Mouse (Mus musculus): Measurements from ENCODE around the gene Jarid2. TPM values are rescaled to one million over a fixed set of nuclear protein-coding genes. Genes with fewer than 3 reads are reported as not detected.

Jarid2 gene
- polyA plus RNA-seq, 2 experiments from 2014 or later, result 42.0 to 56.3 TPM

DNA sequence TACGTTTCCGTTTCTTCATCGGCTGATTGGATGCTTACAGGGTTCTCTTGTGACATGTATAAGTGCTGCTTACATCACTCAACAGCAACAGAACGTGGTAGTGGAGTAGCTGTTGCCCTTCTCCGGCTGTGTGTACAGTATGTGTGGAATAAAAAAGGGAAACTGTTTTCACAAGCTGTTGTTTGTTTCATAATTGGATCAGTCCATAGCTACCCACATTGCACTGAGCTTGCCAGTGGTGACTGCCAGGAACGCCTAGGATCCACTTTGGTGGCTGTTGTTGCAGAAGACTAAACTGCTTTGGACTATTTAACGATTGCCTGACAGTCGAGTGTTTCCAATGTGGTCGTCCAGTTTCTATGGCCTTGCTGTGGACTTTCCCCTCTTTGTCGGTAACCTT, 191.8 kb downstream of the Jarid2 start:
- ATAC-seq, result no peak

- no peak for ATAC-seq
These were observed 192.4 kb downstream of the Jarid2 start for GRCm38 (mm10) chr13:44921721-44922120.

GRCm38 (mm10) chr13:44924042-44924441, 194.8 kb downstream of the Jarid2 start:
- no peak for ATAC-seq

DNA sequence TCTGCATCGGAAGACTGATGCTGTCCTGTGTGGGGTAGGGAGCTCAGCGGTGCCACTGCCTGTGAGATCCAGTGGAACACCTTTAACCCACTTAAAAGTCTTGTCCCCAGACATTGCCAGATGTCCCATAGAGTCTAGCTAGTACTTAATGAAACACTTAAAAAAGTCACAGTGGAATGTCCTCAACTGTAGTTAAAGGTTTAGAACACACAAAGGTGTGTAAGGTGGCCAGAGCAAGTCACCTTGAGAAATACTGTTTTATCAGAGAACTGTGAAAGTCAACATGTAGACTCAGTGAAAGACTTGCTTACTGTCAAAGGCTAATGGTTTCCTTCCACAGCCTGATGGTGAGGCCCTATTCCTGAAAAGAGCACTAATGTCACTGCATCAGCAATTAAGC, 195.9 kb downstream of the Jarid2 start:
- ATAC-seq, result no peak

GRCm38 (mm10) chr13:44926311-44926710, 197.0 kb downstream of the Jarid2 start:
- no peak for ATAC-seq

- no peak for ATAC-seq
These were observed 203.3 kb downstream of the Jarid2 start for GRCm38 (mm10) chr13:44932307-44933264.

DNA sequence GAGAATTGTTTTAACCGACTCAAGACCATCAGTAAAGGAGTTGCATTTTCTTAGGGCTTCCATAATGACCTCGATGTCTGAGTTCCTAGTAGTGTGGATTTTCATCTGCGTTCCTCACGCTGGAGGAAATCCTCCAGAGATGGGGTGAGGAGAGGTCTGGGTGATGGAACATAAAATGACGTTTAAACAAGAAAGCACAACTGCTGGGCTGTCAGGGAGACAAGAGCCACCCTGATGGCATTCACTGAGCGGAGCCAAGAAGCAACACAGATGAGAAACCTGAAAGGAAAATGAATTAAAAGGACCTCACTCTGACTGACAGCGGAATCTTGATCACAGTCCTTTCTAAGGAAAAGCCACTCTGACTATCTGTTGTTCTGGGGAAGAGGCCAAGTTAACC, 204.3 kb downstream of the Jarid2 start:
- ATAC-seq, result no peak

GRCm38 (mm10) chr13:44937681-44938080, 208.4 kb downstream of the Jarid2 start:
- no peak for ATAC-seq

GRCm38 (mm10) chr13:44939326-44940035, 210.2 kb downstream of the Jarid2 start:
- no peak for ATAC-seq

DNA sequence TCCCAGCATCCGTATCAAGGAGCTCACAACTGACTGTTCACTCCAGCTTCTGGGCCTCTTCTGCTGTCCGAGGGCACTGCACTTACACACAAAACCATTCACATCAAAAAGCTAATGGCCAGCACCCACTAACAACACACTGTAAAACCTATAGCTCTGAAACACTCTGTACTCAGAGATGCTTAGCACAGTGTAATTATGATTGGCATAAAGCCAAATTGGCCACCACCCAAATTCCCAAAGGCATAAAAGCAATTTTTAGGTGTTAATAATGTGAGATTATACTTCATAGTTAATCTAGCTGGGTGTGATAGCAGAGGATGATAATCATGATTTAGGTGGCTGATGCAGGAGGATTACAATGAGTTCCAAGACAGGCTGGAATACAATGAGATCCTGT, 214.3 kb downstream of the Jarid2 start:
- ATAC-seq, result no peak

DNA sequence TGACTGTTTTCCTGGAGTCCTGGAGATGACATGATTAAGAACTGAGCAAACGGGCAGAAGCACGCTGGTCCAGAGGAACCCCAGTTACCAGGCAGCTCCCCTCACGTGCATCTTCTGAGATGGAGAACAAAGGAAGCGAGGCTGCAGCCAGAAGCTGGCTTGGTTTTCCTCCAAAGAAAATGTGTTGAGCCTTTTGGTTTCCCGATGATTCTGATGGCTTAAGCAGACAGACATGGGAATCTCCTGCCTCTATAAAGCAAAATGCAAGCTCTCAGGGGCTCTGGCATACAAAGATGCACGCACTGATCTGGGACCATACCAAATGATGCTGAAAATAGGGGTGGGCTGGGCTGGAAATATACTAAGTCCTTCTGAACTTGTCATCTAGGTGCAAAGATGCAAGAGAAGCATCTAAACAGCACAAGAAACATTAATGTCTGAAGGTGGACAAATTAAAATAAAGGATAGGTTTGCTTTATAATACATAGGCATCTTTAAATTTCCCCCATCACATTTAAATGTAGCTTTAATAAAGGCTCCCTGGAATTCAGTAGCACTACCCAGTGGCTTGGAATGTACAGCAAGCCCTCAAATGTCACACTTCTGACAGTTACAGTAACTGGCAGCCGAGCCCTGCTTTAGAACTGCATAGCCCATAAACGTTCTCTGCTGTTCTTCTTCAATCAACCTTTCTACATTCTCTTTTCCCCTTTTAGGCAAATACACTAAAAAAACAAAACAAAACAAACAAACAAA, 217.8 kb downstream of the Jarid2 start:
- no peak for ATAC-seq

DNA sequence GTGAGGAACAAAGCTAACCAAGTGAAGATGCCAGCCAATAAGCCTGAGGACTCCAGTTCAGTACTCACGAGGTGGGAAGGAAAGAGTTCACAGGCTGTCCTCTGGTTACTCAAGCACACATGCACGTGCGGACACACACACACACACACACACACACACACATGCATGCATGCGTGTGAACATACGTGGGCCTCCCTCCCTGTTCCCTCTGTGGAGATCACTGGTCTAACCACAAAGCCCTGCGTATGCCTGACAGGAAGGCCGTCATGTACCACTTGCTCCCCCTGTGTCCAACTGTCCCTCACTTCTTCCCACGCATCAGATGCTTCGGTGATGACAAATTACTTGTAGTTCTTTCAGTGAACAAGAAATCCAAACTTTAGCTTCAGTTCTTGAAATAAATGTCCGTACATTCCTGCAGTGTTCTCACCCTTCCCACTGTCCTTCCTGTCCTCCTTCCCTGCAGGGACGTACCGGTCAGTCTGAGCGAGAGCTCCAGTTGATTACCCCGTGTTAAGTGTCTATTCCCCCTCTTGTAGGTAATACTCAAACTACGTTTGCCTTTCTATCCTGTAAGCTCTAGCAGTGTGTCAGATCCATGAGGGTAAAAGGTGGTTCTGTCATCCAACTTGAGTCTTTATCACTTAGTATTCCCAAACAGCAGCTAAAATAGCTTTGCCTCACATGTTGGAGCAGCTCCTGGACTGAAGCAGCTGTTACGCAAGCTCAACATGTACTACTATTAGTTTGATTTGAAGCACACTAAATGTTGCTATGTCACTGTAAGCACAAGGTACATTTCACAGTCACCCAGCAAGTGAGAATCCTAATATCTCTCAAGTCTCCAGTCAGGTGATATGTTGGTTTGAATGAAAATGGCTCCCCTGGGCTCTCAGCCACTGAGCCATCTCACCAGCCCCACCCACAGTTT, 219.3 kb downstream of the Jarid2 start:
- ATAC-seq, result no peak

GRCm38 (mm10) chr13:44952393-44953086, 223.3 kb downstream of the Jarid2 start:
- ATAC-seq, result no peak

DNA sequence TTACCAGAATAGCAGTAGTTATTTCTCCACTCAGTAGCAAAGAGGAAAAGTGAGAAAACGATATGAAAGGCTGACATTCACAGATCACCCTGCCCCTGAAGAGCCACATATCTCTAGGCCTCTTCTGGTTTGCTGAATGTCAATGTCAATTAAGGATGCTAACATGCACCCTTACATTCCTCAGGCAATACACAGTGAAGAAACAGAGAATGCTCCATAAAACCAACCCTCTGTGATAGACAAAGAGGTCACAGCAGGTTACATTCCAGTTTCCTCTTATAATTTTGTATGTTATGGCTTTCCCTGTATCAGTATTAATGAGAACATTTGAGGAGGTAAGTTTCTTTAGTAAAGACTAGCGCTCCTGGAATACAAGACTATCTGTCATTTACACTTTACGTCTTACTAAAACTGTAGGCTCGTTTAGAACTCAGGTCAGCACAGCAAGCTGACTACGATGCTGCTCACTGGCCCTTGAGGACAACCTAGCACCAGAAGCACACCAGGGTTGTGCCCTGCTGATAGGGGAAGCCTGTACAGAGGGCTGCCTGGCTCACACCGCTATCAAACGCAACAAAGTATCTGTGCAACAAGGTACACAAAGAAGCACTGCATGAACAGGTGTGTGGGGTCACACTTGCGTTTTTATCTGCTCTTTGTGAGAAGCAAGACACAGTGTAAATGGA, 224.4 kb downstream of the Jarid2 start:
- no peak for ATAC-seq

GRCm38 (mm10) chr13:44954232-44954568, 224.9 kb downstream of the Jarid2 start:
- no peak for ATAC-seq

DNA sequence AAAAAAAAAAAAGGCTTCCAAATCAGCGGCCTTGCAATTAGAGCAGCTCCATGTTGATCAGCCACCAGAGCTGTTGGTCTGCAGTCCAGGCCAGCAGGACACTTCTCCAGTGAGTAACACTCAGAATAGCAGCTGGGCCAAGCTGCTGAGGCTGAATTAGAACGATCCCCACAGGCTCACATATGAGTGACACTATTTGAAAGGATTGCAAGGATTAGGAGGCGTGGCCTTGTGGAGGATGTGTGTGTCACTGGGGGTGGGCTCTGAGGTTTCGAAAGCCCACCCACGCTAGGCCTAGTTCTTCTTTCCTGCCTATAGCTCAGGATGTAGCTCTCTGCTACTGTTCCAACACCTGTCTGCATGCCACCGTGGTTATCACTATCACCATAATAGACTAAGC, 226.5 kb downstream of the Jarid2 start:
- ATAC-seq, result no peak

GRCm38 (mm10) chr13:44957049-44957448, 227.8 kb downstream of the Jarid2 start:
- ATAC-seq, result no peak

- ATAC-seq, result no peak
These were observed 231.4 kb downstream of the Jarid2 start for GRCm38 (mm10) chr13:44960542-44961291.
